Mouse (Mus musculus) kidney, postnatal 0 days (tissue): ENCODE results near the gene Gucd1. TPM values are rescaled to one million over a fixed set of nuclear protein-coding genes. Genes with fewer than 3 reads are reported as not detected.

ENCODE experiments used
- ATAC-seq: fragments of 200-750 bp; cut with Nextera tagmentation; replicated peaks from 2 replicates; pipeline ENCODE4 v1.8.0; 2017; ENCODE audit warnings: low read depth, moderate number of reproducible peaks, moderate TSS enrichment, moderate library complexity; ENCODE audit not compliant: low FRiP score
- DNase-seq: peaks from one replicate; pipeline ENCODE4 v3.0.0-alpha.2; 2016; ENCODE audit warnings: low spot score
- H3K27ac ChIP-seq: fragments of 300-500 bp; sonication (generic); 2 replicates; pipeline ENCODE4 v1.5.1; 2014; ENCODE audit warnings: mild to moderate bottlenecking
- H3K27me3 ChIP-seq: fragments of 300-500 bp; sonication (generic); 2 replicates; pipeline ENCODE4 v1.6.1; 2014; ENCODE audit warnings: low read length, mixed read lengths; ENCODE audit not compliant: insufficient read depth
- H3K36me3 ChIP-seq: fragments of 300-500 bp; sonication (generic); 2 replicates; pipeline ENCODE4 v1.6.1; 2014; ENCODE audit warnings: low read length, mixed read lengths; ENCODE audit not compliant: insufficient read depth
- H3K4me1 ChIP-seq: fragments of 300-500 bp; sonication (generic); replicated peaks from 2 replicates; pipeline ENCODE4 v1.6.1; 2014; ENCODE audit warnings: antibody characterized with exemption, low read length, mixed read lengths; ENCODE audit not compliant: insufficient read depth
- H3K4me2 ChIP-seq: fragments of 300-500 bp; sonication (generic); 2 replicates; pipeline ENCODE4 v1.6.1; 2014; ENCODE audit warnings: mild to moderate bottlenecking, low read length, moderate library complexity, mixed read lengths
- H3K4me3 ChIP-seq: fragments of 300-500 bp; sonication (generic); replicated peaks from 2 replicates; pipeline ENCODE4 v1.5.1; 2014; ENCODE audit warnings: low read depth, low read length
- H3K9ac ChIP-seq: fragments of 300-500 bp; sonication (generic); 2 replicates; pipeline ENCODE4 v1.6.1; 2014; ENCODE audit warnings: low read depth, low read length
- H3K9me3 ChIP-seq: fragments of 300-500 bp; sonication (generic); replicated peaks from 2 replicates; pipeline ENCODE4 v1.6.1; 2016; ENCODE audit warnings: low read length, inconsistent platforms, mixed read lengths
- CTCF ChIP-seq: IDR thresholded peaks from 2 replicates; pipeline ENCODE4 v1.5.1; 2016; ENCODE audit warnings: antibody characterized with exemption, low read depth, mild to moderate bottlenecking, moderate library complexity
- WGBS: fragments of 180-500 bp; shearing (Covaris S2); extraction: QIAGEN DNeasy Blood & Tissue Kit; methylation state at CpG from one replicate; pipeline ENCODE4 v1.1.7; 2014; 5-methylcytosine and 5-hydroxymethylcytosine counted together
- polyA plus RNA-seq: library from polyadenylated mRNA; unstranded; fragments of >200 nt; fragmentation: Nextera tagmentation; extraction: Ambion mirVana; gene quantifications from 2 replicates; pipeline ENCODE4 v1.2.1, GENCODE M21; 2015

Gucd1 gene
- polyA plus RNA-seq, 1 experiment from 2014 or later: 51.9 TPM

DNA sequence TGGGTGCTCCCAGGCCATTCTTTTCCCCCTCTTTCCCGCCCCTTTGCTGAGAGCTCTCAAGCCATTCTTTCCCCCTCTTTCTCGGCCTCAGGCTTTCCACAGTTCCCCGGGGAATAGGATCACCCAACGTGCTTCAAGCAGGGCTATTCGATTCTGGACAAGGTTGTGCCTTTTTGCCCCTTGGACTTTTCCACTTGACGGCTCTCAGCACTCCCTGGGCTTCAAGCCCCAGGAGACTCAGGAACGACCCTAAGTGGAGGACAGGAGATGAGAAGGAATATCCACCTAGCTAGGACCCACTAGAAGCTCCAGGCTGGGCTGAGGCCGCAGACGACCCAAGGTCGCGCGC lies 1.1 kb downstream of the Gucd1 start:
- no peak for DNase-seq
- Histone ChIP-seq H3K36me3 (peaks cover 10% of the 10 kb centered on the region; the same call in 1 of the 2 replicates), H3K9ac (peak overlapping the region; percentile 93), H3K9me3 (no peaks in the 10 kb centered on the region), H3K27me3 (no peaks in the 10 kb centered on the region), H3K4me1 (peaks cover 16% of the 10 kb centered on the region; the same call in 1 of the 2 replicates), H3K4me2 (peak overlapping the region; percentile 78), H3K27ac (peak overlapping the region; percentile 100), H3K4me3 (peak overlapping the region; percentile 86)
- 0% methylated on average over 12 of the region's 12 CpGs for WGBS
- no peak for TF ChIP-seq CTCF
- ATAC-seq: no peak; the same call in 1 of the 2 replicates

DNA sequence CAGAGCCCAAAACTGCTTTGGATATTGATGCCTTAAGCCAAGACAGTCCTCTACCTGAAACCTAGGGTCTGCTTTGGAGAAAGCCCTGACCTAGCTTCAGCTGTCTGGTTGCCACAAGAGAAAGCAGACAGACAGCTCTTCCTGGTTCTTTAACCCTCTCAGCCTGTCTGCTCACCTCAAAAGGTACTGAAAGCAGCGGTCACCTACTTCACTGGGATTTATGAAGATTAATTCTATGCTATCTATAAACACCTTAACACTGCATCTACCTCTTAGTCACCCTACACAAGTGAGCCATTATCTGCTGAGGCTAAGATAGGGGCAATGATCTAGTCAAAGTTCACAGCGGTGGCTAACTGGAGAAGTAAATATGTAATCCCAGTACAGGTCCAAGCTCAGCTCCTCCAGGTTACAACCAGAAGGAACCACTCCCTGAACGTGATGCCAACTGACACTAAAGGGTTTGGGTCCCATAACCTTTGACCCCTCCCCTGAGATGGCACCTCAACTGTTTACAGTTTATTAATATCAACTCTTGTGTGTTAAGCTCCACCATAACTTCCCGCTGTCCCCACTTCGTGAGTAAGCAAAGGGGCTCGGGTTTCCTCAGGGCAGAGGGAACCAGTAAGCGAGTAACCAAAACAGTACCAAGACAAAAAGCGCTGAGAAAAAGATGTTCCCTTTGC lies 1.6 kb downstream of the Gucd1 start:
- Histone ChIP-seq H3K9me3 (no peaks in the 10 kb centered on the region), H3K27ac (peak overlapping the region; percentile 100), H3K4me1 (peaks cover 16% of the 10 kb centered on the region; the same call in 1 of the 2 replicates), H3K4me2 (peak overlapping the region; percentile 78), H3K27me3 (no peaks in the 10 kb centered on the region), H3K9ac (peak overlapping the region; percentile 93), H3K4me3 (peak overlapping the region; percentile 86), H3K36me3 (peaks cover 12% of the 10 kb centered on the region)
- 0 out of 2 replicates have a peak, but pooled peaks have one; percentile 27 for ATAC-seq
- TF ChIP-seq CTCF: no peak
- peak; percentile 40 for DNase-seq
- 20% methylated on average over 8 of the region's 8 CpGs for WGBS

DNA sequence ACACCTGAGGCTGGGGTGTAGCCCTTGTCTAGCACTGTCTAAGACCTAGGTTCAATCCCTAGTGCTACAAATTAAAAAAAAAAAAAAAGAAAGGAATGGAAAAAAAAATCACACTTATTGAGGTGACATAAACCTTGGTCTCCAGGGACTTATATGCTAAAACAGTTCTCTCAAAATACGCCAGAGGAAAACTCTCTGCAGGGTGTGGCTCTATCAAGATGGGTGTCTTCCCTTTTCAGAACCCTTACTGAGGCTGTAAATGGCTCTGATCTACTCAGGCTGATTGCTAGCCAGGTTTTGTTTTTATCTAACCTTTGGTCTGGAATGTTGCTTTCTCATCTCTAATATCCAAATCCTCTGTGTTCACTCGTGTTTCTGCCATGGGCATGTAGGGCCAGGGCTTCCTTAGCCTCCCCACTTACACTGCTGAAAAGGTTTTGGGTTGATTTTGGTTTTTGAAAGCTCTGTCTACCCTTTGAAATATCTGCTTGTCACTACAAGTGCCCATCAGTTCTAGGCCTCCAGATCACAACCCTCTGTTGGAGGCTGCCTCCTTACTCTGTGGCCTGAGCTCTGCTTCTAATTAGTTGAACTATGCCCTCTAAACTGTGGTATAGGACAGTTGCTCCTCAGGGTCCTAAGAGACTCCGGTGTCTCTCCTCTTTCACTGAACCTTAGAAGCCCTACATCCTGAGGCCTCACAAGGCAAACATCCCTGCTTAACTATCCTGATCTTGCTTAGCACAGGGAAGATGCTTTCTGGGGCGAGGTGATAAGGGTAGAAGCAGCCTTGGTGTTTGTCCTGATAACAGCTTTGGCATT lies 2.3 kb downstream of the Gucd1 start:
- ATAC-seq (no peak), DNase-seq (no peak)
- H3K36me3 ChIP-seq: peaks cover 17% of the 10 kb centered on the region
- H3K27me3 ChIP-seq: no peaks in the 10 kb centered on the region
- no peaks in the 10 kb centered on the region for H3K9me3 ChIP-seq
- peaks cover 16% of the 10 kb centered on the region; the same call in 1 of the 2 replicates for H3K4me1 ChIP-seq
- peak overlapping the region; percentile 100 for H3K27ac ChIP-seq
- peak overlapping the region; percentile 78 for H3K4me2 ChIP-seq
- peak overlapping the region; percentile 86 for H3K4me3 ChIP-seq
- H3K9ac ChIP-seq: peak overlapping the region; percentile 93; the same call in 1 of the 2 replicates
- WGBS: 78% methylated on average over 4 of the region's 4 CpGs
- no peak for TF ChIP-seq CTCF

- no peak for TF ChIP-seq CTCF
- Histone ChIP-seq H3K27me3 (no peaks in the 10 kb centered on the region), H3K4me3 (no peak overlapping the region), H3K4me2 (peak overlapping the region; percentile 23), H3K36me3 (peaks cover 19% of the 10 kb centered on the region), H3K9ac (no peak overlapping the region), H3K4me1 (peaks cover 16% of the 10 kb centered on the region; the same call in 1 of the 2 replicates), H3K27ac (peak overlapping the region; percentile 38; the same call in 1 of the 2 replicates), H3K9me3 (no peaks in the 10 kb centered on the region)
- WGBS: 59% methylated on average over 7 of the region's 7 CpGs
- ATAC-seq (no peak), DNase-seq (no peak)
These were observed 3.4 kb downstream of the Gucd1 start for GRCm38 (mm10) chr10:75514361-75514760.

GRCm38 (mm10) chr10:75513306-75514067 lies 4.3 kb downstream of the Gucd1 start:
- peak overlapping the region; percentile 23 for H3K4me2 ChIP-seq
- WGBS: 93% methylated on average over 8 of the region's 8 CpGs
- H3K27ac ChIP-seq: peak overlapping the region; percentile 47; the same call in 1 of the 2 replicates
- no peak for TF ChIP-seq CTCF
- peaks cover 28% of the 10 kb centered on the region for H3K36me3 ChIP-seq
- H3K4me1 ChIP-seq: peaks cover 10% of the 10 kb centered on the region; the same call in 1 of the 2 replicates
- no peaks in the 10 kb centered on the region for H3K27me3 ChIP-seq
- H3K9me3 ChIP-seq: no peaks in the 10 kb centered on the region
- DNase-seq: no peak
- no peak for ATAC-seq
- no peak overlapping the region for H3K9ac ChIP-seq
- H3K4me3 ChIP-seq: no peak overlapping the region

GRCm38 (mm10) chr10:75512796-75513195 lies 5.0 kb downstream of the Gucd1 start:
- Histone ChIP-seq H3K9me3 (no peaks in the 10 kb centered on the region), H3K27ac (0 out of 2 replicates have a peak overlapping the region, but pooled peaks have one; percentile 47), H3K9ac (no peak overlapping the region), H3K27me3 (no peaks in the 10 kb centered on the region), H3K4me2 (no peak overlapping the region), H3K4me3 (no peak overlapping the region), H3K36me3 (peaks cover 34% of the 10 kb centered on the region), H3K4me1 (peaks cover 9% of the 10 kb centered on the region; the same call in 1 of the 2 replicates)
- no peak for TF ChIP-seq CTCF
- ATAC-seq (no peak), DNase-seq (peak; percentile 26)
- 76% methylated on average over 7 of the region's 7 CpGs for WGBS
